In the genomic region with DNA sequence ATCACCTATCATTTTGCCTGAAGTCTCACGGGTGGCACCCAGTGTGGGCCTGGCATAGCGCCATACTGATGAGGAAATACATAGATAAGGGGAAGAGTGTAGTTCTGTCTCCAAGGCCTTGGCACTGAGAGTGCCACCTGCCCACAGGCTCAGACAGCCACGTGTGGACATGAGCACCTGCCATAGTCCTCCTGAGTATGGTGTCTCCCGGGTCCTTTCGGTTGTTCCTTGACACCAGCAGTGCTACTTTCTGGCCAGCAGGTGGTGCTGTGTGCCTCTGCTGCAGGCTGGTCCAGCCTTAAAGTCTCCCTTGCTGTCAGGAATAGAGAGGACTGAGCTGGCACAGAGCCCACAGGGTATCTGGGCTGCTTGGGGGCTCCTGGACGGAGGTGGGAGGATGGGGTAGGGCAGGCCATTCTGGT, we compare ENCODE assay signal across 8 mouse cellular contexts. TPM values are rescaled to one million over a fixed set of nuclear protein-coding genes. Genes with fewer than 3 reads are reported as not detected.
DNase-seq lines count a peak whose midpoint lies in the region; ATAC-seq lines count a peak whose summit lies in the region.

No protein-coding gene starts in this region.

- intact Hi-C loops in gastrocnemius, postnatal 14 days (cut with DNase I; ENCODE audit: low total_unique reads), result no loop called here
- intact Hi-C loops in left cerebral cortex, postnatal 14 days (cut with DNase I), result loop anchor here (1.0 to 2.0 kb wide), 2 partner anchors 96 to 117 kb away; no protein-coding TSS in a partner anchor

- ATAC-seq in inflammation-experienced regulatory T-cells, adult 6 months, result peak; percentile 15
- peak; percentile 71 for ATAC-seq in megakaryocyte-erythroid progenitor cell, adult 5-6 weeks (replicated peaks; ENCODE audit: low FRiP score, low TSS enrichment, poor library complexity, severe bottlenecking)

- peak; percentile 88 to 95 for DNase-seq in adrenal gland, adult (ENCODE audit: inconsistent age in 2 of 2, low spot score in 1 of 2)
- peak; percentile 91 for DNase-seq in embryo, embryonic 10.5 days (ENCODE audit: low spot score)
- peak; percentile 81 for DNase-seq in gastrocnemius, postnatal 14 days
- peak; percentile 79 to 81 for DNase-seq in left cerebral cortex, postnatal 14 days (ENCODE audit: low spot score in 2 of 2)
- peak; percentile 72 for DNase-seq in right cerebral cortex, postnatal 14 days
- DNase-seq in urinary bladder, postnatal 36 days (ENCODE audit: low spot score in 2 of 2), result peak; percentile 75 to 83

RNA-seq across cellular contexts. Expression of a gene that starts 36.1 kb away (rescaled TPM):
- 1 to 10 TPM; 1.6 to 1.8 TPM for total RNA-seq in gastrocnemius, postnatal 14 days (2021)
- polyA plus RNA-seq in inflammation-experienced regulatory T-cells, adult 6 months (2017; shearing (Covaris generic)), result 1 to 10 TPM in 2 of 3 experiments, not detected in 1; 1.5 to 3.3 TPM
- 1 to 10 TPM; 4.8 to 9.0 TPM for total RNA-seq in left cerebral cortex, postnatal 14 days (2021)
- 3.1 and 3.4 TPM in 2 replicates for total RNA-seq in megakaryocyte-erythroid progenitor cell, adult 5-6 weeks (2014; fragmentation: Nextera tagmentation)
- 2.7 and 6.0 TPM in 2 replicates for total RNA-seq in megakaryocyte-erythroid progenitor cell, adult 5-6 weeks (2017)

RNA-seq across cellular contexts. Expression of a gene that starts 49.1 kb away (rescaled TPM):
- total RNA-seq in gastrocnemius, postnatal 14 days (2021), result 100 to 1,000 TPM; 141 to 160 TPM
- polyA plus RNA-seq in inflammation-experienced regulatory T-cells, adult 6 months (2017; shearing (Covaris generic)), result 10 to 100 TPM; 13.4 to 15.9 (median 13.4) TPM
- total RNA-seq in left cerebral cortex, postnatal 14 days (2021), result 100 to 1,000 TPM; 486 to 490 TPM
- total RNA-seq in megakaryocyte-erythroid progenitor cell, adult 5-6 weeks (2014; fragmentation: Nextera tagmentation), result 86.6 and 105 TPM in 2 replicates
- 31.9 and 32.4 TPM in 2 replicates for total RNA-seq in megakaryocyte-erythroid progenitor cell, adult 5-6 weeks (2017)

Comparison
In these comparisons a context has a peak if more than half of its experiments do, and no peak if none do; other contexts are left out.
1. Peak in every context shown above with its lines: DNase-seq and ATAC-seq.